Mouse (Mus musculus): ENCODE data around the gene Acin1.

DNA sequence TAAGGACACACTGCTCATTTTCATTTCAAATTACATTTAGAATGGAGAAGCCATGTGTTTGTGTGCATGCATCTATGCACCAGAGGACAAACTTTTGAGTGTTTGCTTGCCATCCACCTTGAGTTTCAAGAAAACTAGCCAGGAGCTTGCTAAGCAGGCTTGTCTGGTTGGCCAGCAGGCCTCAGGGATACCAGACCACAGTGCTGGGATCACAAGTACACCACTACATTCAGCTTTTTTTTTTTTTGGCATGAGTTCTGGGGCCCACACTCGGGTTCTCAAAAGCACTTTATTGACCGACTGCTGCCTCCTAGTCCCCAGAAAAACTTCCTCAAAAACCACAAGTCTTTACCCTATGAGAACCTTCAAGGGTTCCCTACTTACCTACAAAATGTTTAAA is 12.4 kb downstream of the Acin1 start:
- TF ChIP-seq CTCF (IDR thresholded peaks at IDR 0.05; ENCODE audit: low read depth, low read length) = no peak
- TF ChIP-seq POLR2A (IDR thresholded peaks at IDR 0.05; ENCODE audit: extremely low read depth, insufficient read depth, low read length) = no peak
